Mouse (Mus musculus) hindbrain, embryonic 16.5 days (tissue): Measurements from ENCODE around the gene Igsf10. TPM values are rescaled to one million over a fixed set of nuclear protein-coding genes. Genes with fewer than 3 reads are reported as not detected.
"Not testable (repeated sequence)": the region's sequence is repeated elsewhere in the genome, so short reads cannot be mapped to it uniquely, and the experiment has no call there.

Source experiments
- ATAC-seq: fragments of 200-750 bp; cut with Nextera tagmentation; 2 replicates; pipeline ENCODE4 v1.8.0; 2017; ENCODE audit warnings: moderate TSS enrichment, moderate library complexity
- H3K27ac ChIP-seq: fragments of 300-500 bp; sonication (generic); 2 replicates; pipeline ENCODE4 v1.5.1; 2014; ENCODE audit warnings: low read depth, mild to moderate bottlenecking, control low read depth, low read length, moderate library complexity
- H3K27me3 ChIP-seq: fragments of 300-500 bp; sonication (generic); replicated peaks from 2 replicates; pipeline ENCODE4 v1.6.1; 2014; ENCODE audit warnings: low read length; ENCODE audit not compliant: control insufficient read depth, insufficient read depth
- H3K36me3 ChIP-seq: fragments of 300-500 bp; sonication (generic); 2 replicates; pipeline ENCODE4 v1.6.1; 2014; ENCODE audit warnings: mild to moderate bottlenecking, low read length, moderate library complexity, mixed read lengths; ENCODE audit not compliant: control insufficient read depth, insufficient read depth
- H3K4me1 ChIP-seq: fragments of 300-500 bp; sonication (generic); 2 replicates; pipeline ENCODE4 v1.6.1; 2014; ENCODE audit warnings: low read depth, low read length; ENCODE audit not compliant: control insufficient read depth, insufficient read depth
- H3K4me2 ChIP-seq: fragments of 300-500 bp; sonication (generic); 2 replicates; pipeline ENCODE4 v1.6.1; 2014; ENCODE audit warnings: mild to moderate bottlenecking, low read length, control low read depth, moderate library complexity
- H3K4me3 ChIP-seq: fragments of 300-500 bp; sonication (generic); 2 replicates; pipeline ENCODE4 v1.5.1; 2014; ENCODE audit warnings: mild to moderate bottlenecking, low read length, control low read depth, moderate library complexity
- H3K9ac ChIP-seq: fragments of 300-500 bp; sonication (generic); 2 replicates; pipeline ENCODE4 v1.6.1; 2014; ENCODE audit warnings: low read depth, mild to moderate bottlenecking, control low read depth, low read length, moderate library complexity
- H3K9me3 ChIP-seq: fragments of 300-500 bp; sonication (generic); 2 replicates; pipeline ENCODE4 v1.6.1; 2014; ENCODE audit warnings: mild to moderate bottlenecking, low read length, moderate library complexity; ENCODE audit not compliant: control insufficient read depth
- WGBS: fragments of 180-500 bp; shearing (Covaris S2); extraction: QIAGEN DNeasy Blood & Tissue Kit; methylation state at CpG from one replicate; pipeline ENCODE4 v1.1.7; 2014; 5-methylcytosine and 5-hydroxymethylcytosine counted together
- polyA plus RNA-seq: library from polyadenylated mRNA; unstranded; fragments of >200 nt; fragmentation: Nextera tagmentation; extraction: Ambion mirVana; gene quantifications from 2 replicates; pipeline ENCODE4 v1.2.1, GENCODE M21; 2015

Igsf10 gene
- polyA plus RNA-seq: 2.8 and 2.9 TPM in 2 replicates

GRCm38 (mm10) chr3:59344065-59344905 lies at the start of gene Igsf10:
Gene Igsf10 (minus strand): TSS chr3:59344394.
- 3% methylated on average over 23 of the region's 23 CpGs for WGBS

DNA sequence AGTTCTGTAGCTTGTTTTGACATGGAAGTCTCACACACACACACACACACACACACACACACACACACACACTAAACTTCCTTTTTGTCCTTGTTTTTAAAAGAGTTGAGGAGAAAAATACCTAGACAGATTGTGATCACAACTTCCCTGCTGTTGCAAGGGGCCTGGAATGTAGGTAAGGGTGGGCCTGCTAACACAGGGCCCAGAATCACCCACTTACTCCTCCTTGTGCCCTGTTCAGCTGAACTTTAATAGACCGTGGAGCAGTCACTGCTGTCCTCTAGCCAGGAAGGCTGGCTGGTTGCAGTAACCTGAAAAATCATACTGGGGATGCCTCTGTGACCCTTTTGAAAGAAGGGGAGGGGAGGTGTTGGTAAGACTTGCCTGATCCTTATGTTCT lies 41.4 kb upstream of the Igsf10 start:
- no peaks in the 10 kb centered on the region for H3K9me3 ChIP-seq
- H3K9ac ChIP-seq: no peak overlapping the region
- H3K27me3 ChIP-seq: no peaks in the 10 kb centered on the region
- H3K36me3 ChIP-seq: no peaks in the 10 kb centered on the region
- H3K4me1 ChIP-seq: no peaks in the 10 kb centered on the region
- ATAC-seq: no peak
- no peak overlapping the region for H3K4me2 ChIP-seq
- H3K4me3 ChIP-seq: no peak overlapping the region
- no peak overlapping the region for H3K27ac ChIP-seq
- WGBS: 70% methylated on average over 1 of the region's 1 CpGs

More at GRCm38 (mm10) chr3:59344065-59344905, at the start of gene Igsf10:
- Histone ChIP-seq H3K9ac (peak within 1 kb of the TSS; percentile 72), H3K4me3 (peak within 1 kb of the TSS; percentile 66), H3K4me2 (peak within 1 kb of the TSS; percentile 80), H3K27me3 (no peaks in the 10 kb centered on the region), H3K9me3 (no peaks in the 10 kb centered on the region), H3K36me3 (no peaks in the 10 kb centered on the region), H3K27ac (peak within 1 kb of the TSS; percentile 26; the same call in 1 of the 2 replicates), H3K4me1 (peaks cover 6% of the 10 kb centered on the region; the same call in 1 of the 2 replicates)
- peak; percentile 95 for ATAC-seq

DNA sequence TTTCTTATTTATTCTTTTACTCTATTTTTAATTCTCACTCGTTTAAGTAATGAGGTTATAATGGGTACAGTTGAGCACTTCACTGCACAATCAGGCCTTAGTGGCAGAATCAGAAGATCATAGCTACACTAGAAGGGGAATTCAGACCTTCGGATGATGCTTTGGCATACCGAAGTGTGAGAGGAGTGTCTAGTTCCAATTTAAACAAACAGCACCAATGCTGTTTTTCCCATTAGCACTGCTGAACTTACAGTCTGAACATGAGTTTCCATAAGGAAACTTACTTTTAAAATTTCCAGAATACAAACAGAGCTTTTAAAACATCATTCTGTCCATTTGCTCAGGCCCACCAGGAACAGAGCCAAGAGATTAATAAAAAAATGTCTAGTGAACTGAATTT lies 40.8 kb upstream of the Igsf10 start:
- no peak for ATAC-seq
- Histone ChIP-seq H3K27me3 (no peaks in the 10 kb centered on the region), H3K27ac (no peak overlapping the region), H3K4me3 (no peak overlapping the region), H3K4me2 (no peak overlapping the region), H3K9ac (no peak overlapping the region), H3K9me3 (no peaks in the 10 kb centered on the region), H3K36me3 (no peaks in the 10 kb centered on the region), H3K4me1 (no peaks in the 10 kb centered on the region)
- 89% methylated on average over 3 of the region's 3 CpGs for WGBS

- no peak overlapping the region for H3K27ac ChIP-seq
- H3K4me1 ChIP-seq: no peaks in the 10 kb centered on the region
- H3K9ac ChIP-seq: no peak overlapping the region
- WGBS: 65% methylated on average over 2 of the region's 2 CpGs
- H3K9me3 ChIP-seq: no peaks in the 10 kb centered on the region
- H3K36me3 ChIP-seq: no peaks in the 10 kb centered on the region
- H3K4me3 ChIP-seq: no peak overlapping the region
- no peaks in the 10 kb centered on the region for H3K27me3 ChIP-seq
- no peak for ATAC-seq
- no peak overlapping the region for H3K4me2 ChIP-seq
These were observed 40.1 kb upstream of the Igsf10 start for GRCm38 (mm10) chr3:59384321-59384720.

- WGBS: 90% methylated on average over 1 of the region's 1 CpGs
- not testable (repeated sequence) for H3K36me3 ChIP-seq, H3K27ac ChIP-seq, H3K9me3 ChIP-seq, H3K27me3 ChIP-seq, H3K4me2 ChIP-seq, H3K4me3 ChIP-seq, H3K4me1 ChIP-seq, ATAC-seq, H3K9ac ChIP-seq
These were observed 34.6 kb upstream of the Igsf10 start for GRCm38 (mm10) chr3:59378791-59379190.

GRCm38 (mm10) chr3:59361895-59362294 lies 17.7 kb upstream of the Igsf10 start:
- Histone ChIP-seq H3K4me1 (no peaks in the 10 kb centered on the region), H3K36me3 (no peaks in the 10 kb centered on the region), H3K9ac (no peak overlapping the region), H3K27me3 (no peaks in the 10 kb centered on the region), H3K4me2 (no peak overlapping the region), H3K27ac (no peak overlapping the region), H3K4me3 (no peak overlapping the region), H3K9me3 (no peaks in the 10 kb centered on the region)
- 89% methylated on average over 1 of the region's 1 CpGs for WGBS
- no peak for ATAC-seq

DNA sequence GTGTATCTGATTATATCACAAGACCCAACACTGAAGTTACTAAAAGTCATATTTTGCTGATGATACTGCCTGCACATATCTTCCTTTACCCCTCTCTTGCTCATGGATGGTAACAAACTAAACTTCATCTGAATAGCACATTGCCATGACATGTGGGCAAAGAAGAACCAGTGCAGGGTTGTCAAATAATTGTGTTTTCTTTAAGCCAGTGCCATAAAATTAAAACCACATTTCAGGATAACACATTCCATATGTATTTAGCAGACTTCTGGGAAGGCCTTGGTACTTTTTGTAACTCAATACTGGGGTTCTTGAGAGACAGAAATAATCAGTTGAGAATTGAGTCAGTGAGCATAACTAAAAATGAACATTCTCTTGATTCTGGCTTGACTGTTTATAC lies 15.9 kb upstream of the Igsf10 start:
- Histone ChIP-seq H3K4me3 (no peak overlapping the region), H3K36me3 (no peaks in the 10 kb centered on the region), H3K9me3 (no peaks in the 10 kb centered on the region), H3K9ac (no peak overlapping the region), H3K27ac (no peak overlapping the region), H3K4me1 (no peaks in the 10 kb centered on the region), H3K4me2 (no peak overlapping the region), H3K27me3 (no peaks in the 10 kb centered on the region)
- ATAC-seq: no peak

DNA sequence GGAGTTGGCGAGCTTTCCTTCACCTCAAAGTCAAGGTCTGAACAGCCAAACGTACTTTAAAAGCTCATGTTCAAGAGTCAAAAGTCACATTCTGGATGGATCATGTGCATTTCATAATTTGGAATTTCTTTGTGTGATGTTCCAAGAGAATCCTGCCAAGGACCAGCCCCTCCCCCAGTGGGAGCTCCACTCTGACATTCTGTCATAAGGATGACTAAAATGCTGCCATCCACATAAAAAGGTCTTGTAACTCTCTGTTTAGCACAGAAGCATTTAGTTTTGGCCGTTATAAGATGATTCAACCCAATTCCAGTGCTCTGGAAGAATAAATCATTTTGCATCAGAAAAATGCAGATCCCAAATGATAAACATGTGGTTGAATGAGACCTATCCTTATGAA lies 10.0 kb upstream of the Igsf10 start:
- 91% methylated on average over 3 of the region's 3 CpGs for WGBS
- no peaks in the 10 kb centered on the region for H3K36me3 ChIP-seq
- no peak overlapping the region for H3K4me2 ChIP-seq
- no peaks in the 10 kb centered on the region for H3K4me1 ChIP-seq
- H3K9ac ChIP-seq: no peak overlapping the region
- H3K27ac ChIP-seq: no peak overlapping the region
- no peak for ATAC-seq
- H3K4me3 ChIP-seq: no peak overlapping the region
- no peaks in the 10 kb centered on the region for H3K9me3 ChIP-seq
- H3K27me3 ChIP-seq: no peaks in the 10 kb centered on the region

- H3K27ac ChIP-seq: no peak overlapping the region
- H3K27me3 ChIP-seq: no peaks in the 10 kb centered on the region
- H3K36me3 ChIP-seq: no peaks in the 10 kb centered on the region
- no peak for ATAC-seq
- H3K4me3 ChIP-seq: no peak overlapping the region
- H3K9me3 ChIP-seq: no peaks in the 10 kb centered on the region
- H3K4me2 ChIP-seq: no peak overlapping the region
- no peak overlapping the region for H3K9ac ChIP-seq
- H3K4me1 ChIP-seq: no peaks in the 10 kb centered on the region
These were observed 7.6 kb upstream of the Igsf10 start for GRCm38 (mm10) chr3:59351768-59352167.
